Mouse (Mus musculus): Measurements from ENCODE around the gene Fezf2. TPM values are rescaled to one million over a fixed set of nuclear protein-coding genes. Genes with fewer than 3 reads are reported as not detected.
A peak's percentile ranks its signal among the peaks of the same experiment; 100 is the strongest.

Gene Fezf2
- polyA plus RNA-seq (2012; ENCODE audit: insufficient read depth, insufficient read length, missing spikeins), result not detected in 2 replicates

DNA sequence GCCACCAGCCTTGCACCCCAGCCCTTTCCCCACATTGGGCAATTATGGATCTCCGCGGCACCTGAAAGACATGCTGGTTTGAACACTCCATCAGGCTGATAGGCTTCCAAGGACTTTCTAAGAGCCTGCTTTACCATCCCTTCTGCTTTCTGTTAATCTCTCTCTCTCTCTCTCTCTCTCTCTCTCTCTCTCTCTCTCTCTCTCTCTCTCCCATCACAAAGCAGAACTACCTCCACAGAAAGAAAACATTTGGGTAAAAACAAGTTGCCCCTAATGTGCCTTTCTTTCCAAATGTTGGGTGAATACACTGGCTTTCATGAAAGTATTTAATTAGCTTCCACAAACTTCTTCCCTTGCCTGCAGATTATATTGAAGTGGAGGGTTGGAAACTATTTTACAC, at the start of gene Fezf2:
Gene Fezf2 (minus strand): TSS at position 101 of the 400 bp plus-strand sequence.
- TF ChIP-seq CTCF (IDR thresholded peaks at IDR 0.05; ENCODE audit: low read depth, low read length), result no peak
- TF ChIP-seq POLR2A (IDR thresholded peaks at IDR 0.05; ENCODE audit: borderline replicate concordance, low read depth, low read length), result no peak

GRCm38 (mm10) chr14:12397561-12397960, 49.6 kb upstream of the Fezf2 start:
- TF ChIP-seq CTCF (IDR thresholded peaks at IDR 0.05; ENCODE audit: low read depth, low read length) (peak; percentile 69), POLR2A (IDR thresholded peaks at IDR 0.05; ENCODE audit: borderline replicate concordance, low read depth, low read length) (no peak)

More for the DNA sequence above, at the start of gene Fezf2:
- H3K27ac ChIP-seq (ENCODE audit: insufficient read depth, low read depth, low read length), result no peak within 1 kb of the TSS
- H3K4me3 ChIP-seq (ENCODE audit: insufficient read depth, low read length), result no peak within 1 kb of the TSS
- peaks cover 3% of the 10 kb centered on the region for H3K4me1 ChIP-seq (ENCODE audit: control insufficient read depth, insufficient read depth, low read length)

DNA sequence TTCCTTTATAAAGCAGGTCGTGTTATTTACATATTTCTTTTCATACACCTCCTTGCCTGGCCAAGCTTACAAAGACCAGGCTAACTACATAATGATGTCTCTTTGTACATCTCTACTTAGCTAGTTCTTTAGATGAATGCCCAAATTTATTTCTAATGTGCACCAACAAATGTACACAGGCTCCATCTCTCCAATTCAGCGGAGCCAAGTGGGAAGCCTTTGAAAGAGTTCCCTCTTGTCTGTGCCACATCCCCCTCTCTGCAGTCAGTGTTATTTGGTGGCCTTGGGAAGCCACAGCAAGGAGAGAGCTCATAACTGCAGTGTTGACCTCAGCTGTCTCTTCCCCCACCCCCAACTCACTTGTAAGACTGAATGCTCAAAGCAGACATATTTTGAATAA, 46.3 kb upstream of the Fezf2 start:
- H3K4me1 ChIP-seq (ENCODE audit: control insufficient read depth, insufficient read depth, low read length), result peaks cover 18% of the 10 kb centered on the region
- TF ChIP-seq CTCF (IDR thresholded peaks at IDR 0.05; ENCODE audit: low read depth, low read length) (no peak), POLR2A (IDR thresholded peaks at IDR 0.05; ENCODE audit: borderline replicate concordance, low read depth, low read length) (no peak)

More at GRCm38 (mm10) chr14:12397561-12397960, 49.6 kb upstream of the Fezf2 start:
- no peak overlapping the region for H3K4me3 ChIP-seq (ENCODE audit: insufficient read depth, low read length)
- no peak overlapping the region for H3K27ac ChIP-seq (ENCODE audit: insufficient read depth, low read depth, low read length)
- H3K4me1 ChIP-seq (ENCODE audit: control insufficient read depth, insufficient read depth, low read length), result peaks cover 16% of the 10 kb centered on the region

GRCm38 (mm10) chr14:12393271-12393861, 45.4 kb upstream of the Fezf2 start:
- peaks cover 16% of the 10 kb centered on the region for H3K4me1 ChIP-seq (ENCODE audit: control insufficient read depth, insufficient read depth, low read length)
- TF ChIP-seq POLR2A (IDR thresholded peaks at IDR 0.05; ENCODE audit: borderline replicate concordance, low read depth, low read length) (no peak), CTCF (IDR thresholded peaks at IDR 0.05; ENCODE audit: low read depth, low read length) (no peak)
- H3K4me3 ChIP-seq (ENCODE audit: insufficient read depth, low read length), result no peak overlapping the region
- no peak overlapping the region for H3K27ac ChIP-seq (ENCODE audit: insufficient read depth, low read depth, low read length)

More for the DNA sequence above, 46.3 kb upstream of the Fezf2 start:
- Histone ChIP-seq H3K4me3 (ENCODE audit: insufficient read depth, low read length) (no peak overlapping the region), H3K27ac (ENCODE audit: insufficient read depth, low read depth, low read length) (no peak overlapping the region)

DNA sequence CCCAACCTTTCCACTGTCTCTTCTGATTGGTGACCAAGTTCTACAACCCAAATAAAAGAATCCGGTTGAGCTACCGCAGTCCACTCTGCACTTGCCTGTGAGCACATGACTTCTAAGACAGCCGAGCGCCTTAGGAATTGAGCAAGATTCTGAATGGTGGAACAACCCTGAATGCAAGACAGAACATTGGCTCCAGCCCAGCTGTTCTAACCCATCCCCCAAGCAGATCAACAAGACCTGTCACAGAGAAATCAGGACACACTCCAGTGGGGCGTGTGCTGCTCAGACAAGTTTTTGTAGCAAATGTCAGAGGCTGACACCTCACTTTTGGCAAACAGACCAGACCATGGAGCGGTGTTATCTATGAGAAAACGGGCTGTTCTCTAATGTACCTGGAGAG, 43.2 kb upstream of the Fezf2 start:
- H3K4me3 ChIP-seq (ENCODE audit: insufficient read depth, low read length), result no peak overlapping the region
- no peak for TF ChIP-seq CTCF (IDR thresholded peaks at IDR 0.05; ENCODE audit: low read depth, low read length)
- TF ChIP-seq POLR2A (IDR thresholded peaks at IDR 0.05; ENCODE audit: borderline replicate concordance, low read depth, low read length), result no peak
- peaks cover 8% of the 10 kb centered on the region; the same call in 1 of the 2 replicates for H3K4me1 ChIP-seq (ENCODE audit: control insufficient read depth, insufficient read depth, low read length)
- H3K27ac ChIP-seq (ENCODE audit: insufficient read depth, low read depth, low read length), result no peak overlapping the region

- Histone ChIP-seq H3K4me1 (ENCODE audit: control insufficient read depth, insufficient read depth, low read length) (peaks cover 11% of the 10 kb centered on the region; the same call in 1 of the 2 replicates), H3K27ac (ENCODE audit: insufficient read depth, low read depth, low read length) (no peak overlapping the region), H3K4me3 (ENCODE audit: insufficient read depth, low read length) (no peak overlapping the region)
- no peak for TF ChIP-seq POLR2A (IDR thresholded peaks at IDR 0.05; ENCODE audit: borderline replicate concordance, low read depth, low read length)
- TF ChIP-seq CTCF (IDR thresholded peaks at IDR 0.05; ENCODE audit: low read depth, low read length), result no peak
These were observed 40.9 kb upstream of the Fezf2 start for GRCm38 (mm10) chr14:12388806-12389436.

DNA sequence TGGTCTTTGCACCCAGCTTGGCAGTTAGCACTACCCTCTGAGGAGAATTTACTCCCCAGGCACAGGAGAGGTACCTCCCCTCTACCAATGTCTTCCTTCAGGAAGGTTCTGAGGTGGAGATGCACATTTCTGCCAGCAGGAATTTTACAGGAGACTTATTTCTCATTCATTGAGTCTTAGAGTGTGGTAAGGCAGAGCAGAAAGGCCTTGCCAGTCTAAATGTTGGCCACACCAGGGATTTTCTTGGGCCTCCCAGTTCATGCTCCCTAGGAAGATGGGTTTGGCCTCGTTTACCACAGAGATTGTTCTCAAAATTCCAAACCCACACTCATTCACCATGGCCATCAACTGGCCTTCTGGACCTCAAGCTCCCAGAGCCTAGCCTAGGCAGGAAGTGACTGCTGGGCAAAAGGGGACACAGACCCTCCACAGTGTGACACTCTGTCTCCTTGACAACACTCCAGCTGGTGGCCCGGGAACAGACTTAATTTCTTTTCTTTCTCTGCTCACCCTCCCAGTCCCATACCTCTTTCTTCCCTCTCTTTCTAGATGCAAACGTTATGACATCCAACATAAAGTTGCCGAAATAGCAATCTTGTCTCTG, 40.3 kb upstream of the Fezf2 start:
- H3K27ac ChIP-seq (ENCODE audit: insufficient read depth, low read depth, low read length), result no peak overlapping the region
- no peak for TF ChIP-seq POLR2A (IDR thresholded peaks at IDR 0.05; ENCODE audit: borderline replicate concordance, low read depth, low read length)
- no peak for TF ChIP-seq CTCF (IDR thresholded peaks at IDR 0.05; ENCODE audit: low read depth, low read length)
- H3K4me1 ChIP-seq (ENCODE audit: control insufficient read depth, insufficient read depth, low read length), result peaks cover 11% of the 10 kb centered on the region; the same call in 1 of the 2 replicates
- no peak overlapping the region for H3K4me3 ChIP-seq (ENCODE audit: insufficient read depth, low read length)

DNA sequence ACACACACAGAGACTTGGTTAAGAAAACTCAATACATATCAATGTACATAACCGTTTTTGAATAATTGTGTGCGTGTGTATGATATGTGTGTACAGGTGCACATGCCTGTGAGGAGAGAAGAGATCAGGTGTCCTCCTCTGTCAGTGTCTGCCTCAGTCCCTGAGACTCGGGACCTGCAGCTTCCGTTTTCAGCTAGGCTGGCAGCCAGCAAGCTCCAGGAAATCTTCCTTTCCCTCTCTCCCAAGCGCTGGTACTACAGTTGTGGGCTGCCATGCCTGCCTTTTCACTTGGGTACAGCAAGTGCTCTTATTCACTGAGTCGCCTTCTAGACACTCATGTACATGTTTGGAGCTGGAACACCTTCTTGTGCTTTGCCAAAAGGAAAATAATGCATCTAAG, 39.2 kb upstream of the Fezf2 start:
- TF ChIP-seq CTCF (IDR thresholded peaks at IDR 0.05; ENCODE audit: low read depth, low read length) (no peak), POLR2A (IDR thresholded peaks at IDR 0.05; ENCODE audit: borderline replicate concordance, low read depth, low read length) (no peak)
- no peak overlapping the region for H3K4me3 ChIP-seq (ENCODE audit: insufficient read depth, low read length)
- H3K27ac ChIP-seq (ENCODE audit: insufficient read depth, low read depth, low read length), result no peak overlapping the region
- H3K4me1 ChIP-seq (ENCODE audit: control insufficient read depth, insufficient read depth, low read length), result peaks cover 8% of the 10 kb centered on the region; the same call in 1 of the 2 replicates

- Histone ChIP-seq H3K4me3 (ENCODE audit: insufficient read depth, low read length) (no peak overlapping the region), H3K4me1 (ENCODE audit: control insufficient read depth, insufficient read depth, low read length) (peaks cover 4% of the 10 kb centered on the region; the same call in 1 of the 2 replicates), H3K27ac (ENCODE audit: insufficient read depth, low read depth, low read length) (no peak overlapping the region)
- TF ChIP-seq CTCF (IDR thresholded peaks at IDR 0.05; ENCODE audit: low read depth, low read length) (no peak), POLR2A (IDR thresholded peaks at IDR 0.05; ENCODE audit: borderline replicate concordance, low read depth, low read length) (no peak)
These were observed 29.9 kb upstream of the Fezf2 start for GRCm38 (mm10) chr14:12377883-12378282.

DNA sequence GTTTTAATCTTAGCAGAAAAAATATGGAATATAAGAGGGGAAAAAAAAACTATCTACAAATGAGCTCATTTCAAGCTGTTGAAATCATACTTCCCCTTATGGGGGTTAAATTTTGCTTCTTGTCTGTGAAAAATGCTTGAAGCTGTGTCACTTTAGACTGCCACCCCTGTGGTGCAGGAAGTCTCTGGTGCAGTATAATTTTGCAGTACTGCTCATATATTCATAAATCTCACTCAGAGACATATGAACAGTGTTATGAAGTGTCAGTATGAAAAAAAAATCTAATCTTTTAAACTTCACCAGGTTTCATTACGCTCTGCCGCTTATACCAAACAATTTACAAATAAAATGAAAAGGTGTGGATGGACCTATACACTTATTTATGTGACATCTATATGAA, 29.3 kb upstream of the Fezf2 start:
- TF ChIP-seq CTCF (IDR thresholded peaks at IDR 0.05; ENCODE audit: low read depth, low read length), result no peak
- Histone ChIP-seq H3K4me1 (ENCODE audit: control insufficient read depth, insufficient read depth, low read length) (peaks cover 4% of the 10 kb centered on the region; the same call in 1 of the 2 replicates), H3K27ac (ENCODE audit: insufficient read depth, low read depth, low read length) (no peak overlapping the region), H3K4me3 (ENCODE audit: insufficient read depth, low read length) (no peak overlapping the region)
